Mouse (Mus musculus) left cerebral cortex, postnatal 36 days (tissue): ENCODE measurements at regions not wholly inside any gene's neighbourhood (a gene's known extent, or its start where the extent isn't known, plus 50 kb on each side); places are given as distances from the start of the nearest gene placed in this dataset.
"Not testable (repeated sequence)": the region's sequence is repeated elsewhere in the genome, so short reads cannot be mapped to it uniquely, and the experiment has no call there.

ENCODE experiments used
- DNase-seq, 2 experiments: peaks; one replicate each; pipeline ENCODE4 v3.0.0; 2021 to 2022; ENCODE audit warnings: low spot score in 2 of 2, mixed read lengths in 1 of 2
- intact Hi-C: fragments of 180-260 bp; cut with DNase I; formaldehyde crosslinking; loops from one replicate; pipeline ENCODE4 v1.15.1; 2025

DNA sequence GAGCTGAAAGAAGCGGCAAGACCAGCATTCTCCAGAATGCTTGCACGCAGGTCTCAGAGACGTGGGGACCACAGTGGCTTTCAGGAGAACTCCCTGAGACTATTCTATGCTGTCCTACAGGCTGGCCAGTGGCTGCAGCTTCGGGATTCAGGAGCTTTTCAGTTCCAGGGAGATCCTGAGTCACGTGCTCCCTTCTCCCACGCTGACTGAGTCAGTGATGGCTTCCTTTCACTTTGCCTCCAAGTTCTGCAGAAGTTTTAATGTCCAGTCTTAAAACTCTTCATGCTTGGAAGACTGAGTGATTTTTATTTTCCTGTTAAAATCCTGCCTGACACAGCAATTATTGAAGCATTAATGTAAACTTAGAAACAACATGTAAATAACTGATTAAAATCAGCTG lies 190.5 kb upstream of the Tmem45b start:
- intact Hi-C loops = no loop called here
- no peak for DNase-seq

DNA sequence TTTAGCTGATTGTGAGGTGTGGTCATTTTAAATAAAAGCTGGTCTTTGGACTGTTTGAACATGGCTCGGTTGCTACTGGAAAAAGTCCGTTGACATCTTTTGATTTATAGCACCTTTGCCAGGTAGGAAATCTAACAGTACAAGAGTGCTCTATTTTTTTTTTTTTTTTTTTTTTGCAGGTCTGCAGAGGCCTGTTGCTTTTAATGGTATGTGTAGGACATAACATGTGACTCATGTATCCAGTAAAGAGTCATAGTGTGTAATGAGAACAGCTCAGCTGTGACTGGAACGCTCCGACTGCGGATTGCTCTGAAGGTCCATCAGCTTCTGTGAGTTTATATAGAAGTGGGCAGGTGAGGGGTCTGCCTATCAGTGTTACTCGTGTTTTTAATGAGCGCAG lies 190.0 kb upstream of the Tmem45b start:
- DNase-seq = no peak
- intact Hi-C loops = no loop called here

DNA sequence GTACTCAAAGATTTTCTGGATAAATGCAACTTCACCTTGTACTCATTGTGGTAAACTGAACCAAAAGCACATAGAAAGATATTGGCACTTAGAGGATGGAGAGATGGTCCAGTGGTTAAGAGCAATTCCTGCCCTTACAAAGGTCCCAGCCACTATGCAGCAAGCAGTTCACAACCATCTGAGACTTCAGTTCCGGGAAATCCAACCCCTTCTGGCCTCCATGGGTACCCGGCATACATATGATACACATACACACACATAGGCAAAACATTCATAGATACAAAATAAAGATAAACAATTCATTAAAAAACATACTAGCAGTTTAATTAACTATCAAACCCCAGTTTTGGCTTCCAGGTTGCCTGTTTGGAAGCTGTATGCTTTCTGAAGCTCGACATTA lies 189.5 kb upstream of the Tmem45b start:
- intact Hi-C loops = no loop called here
- no peak for DNase-seq

DNA sequence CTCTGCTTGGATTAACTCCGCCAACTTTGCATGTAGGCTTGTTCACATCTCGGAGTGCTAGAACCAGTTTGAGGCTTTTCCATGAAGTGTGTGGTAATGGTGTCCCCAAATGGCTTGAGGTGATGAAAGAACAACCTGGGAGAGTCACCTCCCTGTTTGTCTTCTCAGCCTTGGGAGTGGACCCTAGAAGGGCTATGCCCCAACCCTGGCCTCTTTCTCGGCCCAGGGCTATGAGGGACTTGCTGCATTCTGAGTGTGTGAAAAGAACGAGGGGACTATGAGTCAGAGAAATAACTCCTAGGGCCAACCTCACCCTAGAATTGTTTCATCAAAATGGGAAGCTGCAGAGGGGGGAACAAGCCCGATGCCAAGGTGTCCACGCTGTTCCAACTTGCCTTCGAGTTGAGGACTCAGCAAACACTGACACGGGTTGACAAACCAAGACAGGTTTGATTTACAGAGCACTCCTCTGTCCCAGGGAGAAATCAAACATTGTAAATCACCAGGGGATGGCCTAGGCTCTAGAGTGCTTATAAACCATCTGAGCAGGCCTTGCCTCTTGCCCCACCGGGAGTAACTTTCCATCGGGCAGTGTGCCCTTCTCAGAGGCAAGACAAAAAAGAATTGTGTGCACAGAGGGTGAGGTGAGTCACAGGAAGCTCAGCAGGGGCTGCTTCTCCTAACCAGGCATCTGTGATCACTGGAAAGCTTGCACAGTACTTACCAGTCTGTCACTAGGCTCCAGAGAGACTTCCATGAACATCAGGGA lies 186.3 kb upstream of the Tmem45b start:
- intact Hi-C loops = no loop called here
- no peak for DNase-seq

DNA sequence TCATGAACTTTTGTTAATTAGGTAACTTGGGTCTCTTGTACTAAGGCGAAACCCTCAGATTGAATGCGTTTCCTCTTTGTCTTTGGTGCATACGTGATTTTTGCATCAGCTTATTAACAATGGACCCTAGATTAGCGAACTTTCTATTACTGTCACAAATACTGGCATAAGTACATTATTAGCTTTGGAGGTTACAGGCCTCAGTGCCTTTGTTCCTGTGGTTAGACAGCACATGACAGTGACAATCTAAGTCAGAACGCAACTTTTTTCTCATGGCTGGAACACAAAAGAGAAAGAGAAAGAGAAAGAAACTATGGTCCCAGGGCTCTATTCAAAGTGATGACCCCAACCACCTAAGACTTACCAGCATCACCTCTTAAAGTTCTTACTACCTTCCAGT lies 184.8 kb upstream of the Tmem45b start:
- no peak for DNase-seq
- intact Hi-C loops = no loop called here

DNA sequence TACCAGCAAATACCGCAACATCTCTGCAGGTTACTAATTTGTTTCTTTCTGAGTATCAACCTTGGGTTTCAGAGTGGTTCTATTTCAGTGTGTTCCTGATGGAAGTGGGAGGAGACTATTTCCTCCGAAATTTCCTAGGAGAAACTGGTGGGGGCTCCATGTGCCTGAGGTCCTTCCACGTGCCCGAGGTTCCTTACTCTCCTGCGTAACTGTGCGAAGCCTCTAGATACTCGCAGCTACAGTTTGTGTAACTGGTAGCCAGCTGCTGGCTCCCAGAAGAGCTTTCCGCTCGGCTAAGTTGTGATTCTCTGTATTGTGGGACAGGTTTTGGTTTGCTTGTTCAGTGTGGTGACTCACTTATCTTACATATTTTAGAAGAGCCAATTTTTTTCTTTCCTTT lies 184.3 kb upstream of the Tmem45b start:
- intact Hi-C loops = no loop called here
- DNase-seq = no peak

DNA sequence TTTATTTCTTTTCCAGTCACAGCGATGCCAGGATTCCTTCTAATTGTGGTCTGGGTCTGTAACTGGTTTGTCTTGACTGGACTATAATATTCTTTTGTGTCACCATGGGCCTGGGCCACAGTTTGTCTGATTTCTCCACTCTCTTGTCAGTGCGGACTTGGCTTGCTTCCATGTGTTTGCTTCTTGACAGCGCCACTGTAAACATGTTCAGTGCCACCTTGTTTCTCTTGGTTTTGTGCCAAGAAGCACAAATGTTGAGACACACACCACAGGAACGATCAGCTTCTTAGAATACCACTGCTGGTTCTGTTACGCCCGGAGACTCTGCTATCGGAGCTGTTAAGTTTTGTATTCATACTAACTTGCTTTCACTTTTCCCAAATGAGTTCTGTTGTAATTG lies 180.9 kb upstream of the Tmem45b start:
- no peak for DNase-seq
- intact Hi-C loops = no loop called here

DNA sequence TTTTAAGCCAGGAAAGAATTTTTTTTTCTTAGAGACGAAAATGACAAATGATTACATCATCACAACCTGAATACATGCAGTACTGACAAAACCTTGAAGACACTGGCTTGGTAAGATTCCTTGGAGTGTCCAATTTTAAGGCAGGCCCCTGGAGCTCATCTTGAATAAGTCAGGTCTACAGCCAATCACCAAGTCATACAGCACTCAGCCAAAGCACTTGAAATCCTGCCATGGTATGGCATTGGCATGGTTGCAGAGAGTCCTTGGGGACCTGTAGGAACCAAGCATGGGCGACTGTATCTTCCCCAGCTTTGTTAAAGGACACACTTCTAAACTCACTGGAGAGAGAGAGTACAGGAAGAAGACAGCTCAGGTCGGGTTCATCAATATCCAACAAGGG lies 179.8 kb upstream of the Tmem45b start:
- intact Hi-C loops = no loop called here

DNA sequence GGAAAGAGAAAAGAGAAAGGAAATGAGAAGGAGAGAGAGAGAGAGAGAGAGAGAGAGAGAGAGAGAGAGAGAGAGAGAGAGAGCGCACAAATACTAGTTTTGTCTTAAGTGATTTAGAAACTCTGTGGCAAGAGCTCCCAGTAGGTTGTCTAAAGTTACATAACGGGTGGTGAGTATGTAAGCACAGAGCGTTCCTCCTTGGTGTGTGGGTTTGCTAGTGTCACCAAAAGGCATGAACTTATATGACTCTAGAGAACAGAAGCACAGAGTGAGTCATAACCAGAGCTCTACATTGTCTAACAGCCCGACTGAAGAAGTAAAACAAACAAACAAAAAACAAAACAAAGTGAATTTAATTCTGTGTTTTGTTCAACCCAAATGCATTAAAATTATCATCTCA lies 177.9 kb upstream of the Tmem45b start:
- intact Hi-C loops = no loop called here
- no peak for DNase-seq

More for the DNA sequence above, 179.8 kb upstream of the Tmem45b start:
- DNase-seq = no peak

DNA sequence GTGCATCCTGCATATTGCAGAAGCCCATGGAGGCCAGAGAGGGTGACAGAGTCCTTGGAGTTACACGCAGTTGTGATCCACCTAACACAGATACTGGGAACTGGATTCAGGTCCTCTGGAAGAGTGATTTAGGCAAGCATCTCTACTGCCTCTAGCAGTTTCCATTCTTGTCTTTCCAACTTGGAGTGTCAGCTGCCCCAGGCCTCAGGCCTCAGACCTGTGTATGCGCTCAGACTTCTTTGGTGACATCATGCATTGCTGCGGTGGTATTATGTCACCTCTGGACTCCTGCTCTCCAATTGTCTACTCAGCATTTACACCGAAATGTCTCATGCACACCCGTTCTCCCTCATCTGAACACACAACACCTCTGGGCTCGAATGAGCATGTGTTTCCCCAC lies 164.0 kb upstream of the Tmem45b start:
- intact Hi-C loops = no loop called here
- DNase-seq = no peak

DNA sequence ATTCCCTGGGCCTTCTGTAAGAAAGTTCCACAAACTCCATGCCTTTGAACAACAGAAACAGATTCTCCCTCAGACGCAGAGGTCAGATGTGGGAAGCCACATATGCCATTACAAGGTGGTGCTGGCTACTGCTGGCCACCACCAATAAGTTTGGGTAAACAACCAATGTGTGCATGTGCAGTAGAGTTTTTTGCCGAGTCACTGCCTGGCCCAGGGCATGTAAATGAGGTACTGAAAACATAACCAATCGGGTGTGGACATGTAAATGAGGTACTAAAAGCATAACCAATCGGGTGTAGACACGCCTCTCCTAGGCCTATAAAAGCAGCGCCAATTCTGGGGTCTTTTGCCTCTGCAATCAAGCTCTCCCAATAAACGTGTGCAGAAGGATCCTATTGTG lies 157.3 kb upstream of the Tmem45b start:
- intact Hi-C loops, DNase-seq: not testable (repeated sequence)

DNA sequence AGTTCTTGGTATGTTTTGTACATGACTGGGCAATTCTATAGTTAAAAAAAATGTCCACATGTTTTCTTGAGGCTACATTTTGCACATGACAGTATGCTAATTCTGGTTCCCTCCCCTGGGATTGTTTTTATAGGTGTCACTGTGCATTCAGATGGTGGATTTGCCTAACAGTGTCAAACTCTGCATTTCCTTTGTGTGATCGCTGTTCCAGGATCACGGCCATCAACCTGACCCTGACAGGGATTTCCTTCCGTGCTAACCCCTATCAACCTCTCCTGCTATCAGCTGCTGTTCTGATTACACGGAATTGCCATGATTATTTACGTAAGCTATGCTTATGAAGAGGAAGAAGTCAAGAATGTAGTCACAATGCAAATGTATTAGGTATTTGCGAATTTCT lies 155.1 kb upstream of the Tmem45b start:
- intact Hi-C loops = no loop called here
- DNase-seq = no peak

DNA sequence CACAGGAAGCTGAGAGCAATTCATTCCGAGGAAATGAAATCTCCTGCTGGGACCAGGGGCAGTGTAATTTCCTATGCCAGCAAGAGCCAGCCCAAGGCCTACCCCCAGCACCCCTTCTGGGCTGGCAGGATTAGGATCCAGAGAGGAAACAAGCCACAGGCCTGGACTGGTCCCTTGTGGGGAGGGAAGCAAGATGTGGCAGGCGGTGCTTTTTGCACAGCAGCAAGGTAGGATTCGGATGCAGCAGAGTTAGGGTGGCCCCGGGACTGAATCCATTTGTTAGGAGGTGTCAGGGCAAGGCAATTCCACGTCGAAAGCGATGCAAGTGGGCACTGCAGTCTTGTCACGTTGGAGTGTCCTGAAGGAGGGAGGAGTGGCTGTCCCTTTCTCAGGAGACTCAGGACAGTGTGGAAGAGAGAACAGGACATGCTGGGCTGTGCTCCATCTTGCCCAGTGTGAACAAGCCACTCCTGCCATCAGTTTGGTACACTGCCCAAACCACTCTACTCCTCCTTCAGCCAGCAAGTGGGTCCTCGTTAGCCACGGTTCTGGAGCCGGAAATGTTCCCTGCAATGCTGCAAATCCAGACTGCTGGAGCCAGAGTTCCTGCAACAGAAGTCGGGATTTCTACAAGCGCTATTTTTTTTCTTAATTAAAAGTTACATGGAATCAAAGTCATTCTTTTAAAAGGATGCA lies 150.1 kb upstream of the Tmem45b start:
- intact Hi-C loops = no loop called here
- DNase-seq = no peak

DNA sequence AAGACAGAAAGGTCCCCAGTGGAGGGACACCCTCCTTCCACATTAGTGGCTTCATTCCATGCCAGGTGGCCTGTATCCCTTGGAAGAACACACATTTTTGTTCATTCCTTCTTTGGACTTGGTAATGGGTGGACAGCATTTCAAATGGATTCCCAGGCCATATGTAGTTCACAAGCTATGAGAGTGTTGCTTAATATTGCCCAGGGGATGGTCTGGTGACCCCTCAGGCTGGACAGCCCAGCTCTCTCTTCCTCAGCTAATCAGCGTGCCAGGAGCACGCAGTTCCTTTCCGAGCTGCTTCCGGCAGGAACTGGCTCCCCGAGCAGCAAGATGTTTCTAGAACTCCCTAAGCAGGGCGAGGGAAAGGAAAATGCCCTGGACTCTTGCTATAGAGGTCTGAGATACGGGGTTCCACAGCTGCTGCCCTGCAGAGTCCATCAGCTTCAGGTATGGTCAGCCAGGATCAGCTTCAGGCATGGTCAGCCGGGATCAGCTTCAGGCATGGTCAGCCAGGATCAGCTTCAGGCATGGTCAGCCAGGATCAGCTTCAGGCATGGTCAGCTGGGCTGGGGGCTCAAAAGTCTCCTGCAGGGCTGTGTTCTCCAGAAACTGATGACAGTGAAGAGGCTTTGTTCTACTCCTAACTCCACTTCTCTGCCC lies 146.9 kb upstream of the Tmem45b start:
- no peak for DNase-seq
- intact Hi-C loops = no loop called here

DNA sequence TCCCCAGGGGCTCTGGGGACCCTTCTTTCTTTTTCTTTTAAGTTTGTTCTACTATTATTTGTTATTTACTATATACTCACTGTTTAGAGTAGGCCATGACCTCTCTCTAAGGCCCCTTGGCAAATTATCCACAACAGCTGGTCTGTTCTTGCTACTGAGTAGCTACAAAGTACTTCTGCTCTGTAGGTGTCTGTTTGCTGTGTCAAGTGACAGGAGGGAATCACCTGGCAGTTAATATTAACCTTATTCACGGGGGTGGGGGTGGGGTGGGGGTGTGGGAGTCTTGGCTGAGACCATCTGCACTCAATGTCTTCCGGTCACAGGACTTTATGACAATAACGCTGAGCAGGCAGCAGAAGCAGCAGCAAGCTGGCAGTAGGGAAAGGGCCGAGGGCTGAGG lies 146.4 kb upstream of the Tmem45b start:
- DNase-seq = no peak
- intact Hi-C loops = no loop called here

DNA sequence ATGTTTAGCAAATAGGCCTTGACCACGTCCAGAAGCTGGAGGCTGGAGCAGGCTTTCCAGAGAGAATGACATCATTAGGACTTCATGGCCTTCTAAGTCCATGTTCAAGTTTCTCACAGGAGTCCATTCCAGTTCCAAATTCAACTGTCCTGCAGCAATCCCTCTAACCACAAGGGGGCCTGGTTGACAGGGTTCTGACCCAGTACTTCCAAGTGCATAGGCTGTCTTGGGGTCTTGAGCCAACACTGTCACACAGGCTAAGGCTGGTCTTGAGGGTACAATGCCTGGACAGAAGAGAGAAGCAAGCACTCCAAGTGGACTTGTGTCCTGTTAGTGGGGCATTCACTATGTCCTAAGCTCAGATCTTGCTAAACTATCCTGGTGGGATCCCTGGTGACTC lies 145.9 kb upstream of the Tmem45b start:
- intact Hi-C loops = no loop called here
- no peak for DNase-seq

DNA sequence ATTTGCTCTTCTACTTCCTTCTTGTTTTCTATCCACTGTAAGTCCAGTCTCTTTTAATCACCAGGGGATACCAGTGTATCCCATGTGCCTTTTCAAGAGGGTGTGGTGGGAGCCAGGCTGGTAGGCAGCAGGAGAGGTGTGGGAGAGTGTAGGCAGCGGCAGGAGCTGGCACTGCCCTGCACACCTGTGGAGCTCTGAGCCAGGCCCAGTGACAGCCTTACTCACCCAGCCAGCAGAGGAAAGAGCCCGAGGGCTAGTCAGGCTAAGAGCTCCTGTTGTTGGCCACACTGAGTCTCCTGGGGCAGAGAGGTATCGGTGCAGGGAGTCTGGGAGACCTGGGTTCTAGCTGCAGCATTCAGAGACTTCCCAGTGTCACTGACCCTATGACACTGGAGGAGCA lies 145.5 kb upstream of the Tmem45b start:
- intact Hi-C loops = no loop called here

DNA sequence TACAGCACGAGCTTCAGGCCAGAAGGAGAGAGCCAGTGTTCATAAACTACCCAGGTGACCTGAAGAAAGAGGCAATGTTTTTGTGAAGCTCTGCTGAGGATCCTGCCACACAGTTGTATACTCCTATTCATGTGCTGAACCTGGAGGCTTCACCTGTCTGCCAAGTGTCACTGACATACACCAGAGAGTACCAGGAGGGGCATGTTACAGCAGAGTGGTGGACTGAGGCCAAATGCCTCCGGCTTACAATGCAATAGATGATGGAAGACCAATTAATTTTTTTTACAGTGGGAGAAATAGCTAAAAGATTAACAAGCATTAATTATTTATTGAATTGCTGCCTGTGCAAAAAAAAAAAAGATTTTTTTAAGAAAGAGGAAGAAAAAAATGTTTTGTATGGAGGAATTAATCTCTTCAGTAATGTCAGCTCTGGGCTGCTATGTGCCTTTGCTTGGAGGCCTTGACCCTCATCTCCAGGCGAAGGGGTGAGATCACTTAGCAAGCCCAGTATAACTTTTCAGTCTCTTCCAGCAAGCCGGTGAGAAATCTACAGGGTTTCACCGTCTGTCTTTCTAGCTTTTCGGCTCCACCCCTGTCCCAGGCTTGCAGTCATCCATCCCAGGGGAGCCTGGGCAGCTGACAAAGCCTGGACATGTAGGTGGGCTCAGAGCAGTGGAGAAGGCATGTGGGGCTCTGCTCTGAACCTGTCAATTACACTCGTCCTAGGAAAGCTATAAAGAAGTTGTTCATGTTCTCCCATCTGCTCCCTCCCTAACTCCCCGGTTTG lies 144.0 kb upstream of the Tmem45b start:
- intact Hi-C loops = no loop called here
- no peak for DNase-seq

More for the DNA sequence above, 145.5 kb upstream of the Tmem45b start:
- no peak for DNase-seq

DNA sequence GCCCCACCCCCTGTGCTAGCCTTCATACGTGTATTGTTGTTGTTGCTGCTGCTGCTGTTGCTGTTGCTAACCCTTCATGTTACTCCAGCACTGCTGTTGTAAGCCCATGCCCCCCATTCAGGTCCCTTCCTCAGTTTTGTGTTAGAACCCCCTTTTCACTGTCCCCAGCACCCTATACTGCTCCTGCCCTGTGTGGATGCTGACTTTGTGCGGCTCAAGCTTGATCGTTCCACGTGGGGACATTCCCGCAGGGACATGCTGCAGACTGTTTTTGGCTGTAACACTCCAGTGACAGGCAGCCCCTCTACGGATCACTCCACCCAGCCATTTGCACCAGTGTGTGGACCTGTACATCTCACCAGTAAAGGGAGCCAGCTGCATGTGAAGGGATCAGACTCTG lies 142.7 kb upstream of the Tmem45b start:
- intact Hi-C loops = no loop called here
- no peak for DNase-seq

DNA sequence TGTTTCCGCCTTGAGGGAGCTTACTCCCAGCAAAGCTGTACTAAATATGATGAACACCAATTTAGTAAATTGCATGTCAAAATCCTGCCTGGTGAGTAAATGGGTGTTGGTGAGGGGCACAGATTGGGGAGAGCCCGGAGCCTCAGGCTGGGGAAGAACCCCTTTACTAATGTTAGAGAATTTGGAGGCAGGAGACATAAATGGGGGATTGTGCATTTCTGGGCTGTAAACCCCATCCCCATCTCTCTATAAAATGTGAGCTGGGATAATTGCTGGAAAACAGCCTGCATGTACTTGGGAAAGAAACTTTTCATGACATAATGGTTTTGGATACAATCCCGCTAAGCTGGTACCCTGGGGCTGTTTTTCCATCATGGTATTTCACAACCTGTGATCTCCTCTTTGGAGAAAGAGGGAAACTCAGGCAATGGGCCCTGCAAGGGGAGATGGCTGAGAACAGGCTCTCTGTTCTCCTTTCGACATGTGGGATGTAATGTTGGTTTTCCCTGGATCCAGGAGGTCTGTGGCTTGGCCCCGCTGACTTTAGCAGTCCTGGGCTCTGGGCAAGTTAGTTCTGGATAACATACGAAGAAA lies 140.3 kb upstream of the Tmem45b start:
- intact Hi-C loops = no loop called here
- DNase-seq = no peak
